8 mouse cellular contexts compared by ENCODE assay signal in the genomic region with DNA sequence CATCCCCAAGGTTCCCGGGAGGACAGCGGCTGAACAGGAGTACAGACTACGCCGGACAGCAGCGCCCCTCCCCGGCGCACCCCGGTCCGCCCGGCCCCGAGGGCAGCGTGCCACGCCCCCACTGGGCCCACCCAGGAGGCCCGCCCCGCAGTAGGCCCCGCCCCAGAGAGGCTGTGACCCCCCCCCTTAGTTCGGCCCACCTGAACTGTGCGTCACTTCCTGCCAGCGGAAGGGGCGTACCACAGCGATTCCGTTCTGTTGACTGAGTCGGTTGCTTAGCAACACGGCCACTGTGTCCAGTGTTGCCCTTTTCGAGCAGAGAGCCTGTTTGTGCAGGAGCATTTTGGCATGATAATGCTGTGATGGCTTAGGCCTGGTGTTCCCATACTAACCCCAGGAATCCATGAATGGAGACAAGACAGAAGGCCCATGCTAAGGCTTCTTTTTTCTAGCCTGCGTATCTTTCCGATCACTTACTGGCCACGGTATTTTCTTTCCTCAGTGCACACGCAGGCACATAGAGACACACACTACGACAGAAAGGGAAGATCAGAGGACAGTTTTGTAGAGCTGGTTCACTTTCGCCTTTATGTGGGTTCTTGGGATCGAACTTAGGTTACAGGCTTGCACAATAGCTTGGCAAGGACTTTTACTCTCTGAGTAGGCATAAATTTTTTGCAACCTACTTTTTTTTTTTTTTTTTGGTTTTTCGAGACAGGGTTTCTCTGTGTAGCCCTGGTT. TPM values are rescaled to one million over a fixed set of nuclear protein-coding genes. Genes with fewer than 3 reads are reported as not detected.
DNase-seq lines count a peak whose midpoint lies in the region; ATAC-seq and TF ChIP-seq lines count a peak whose summit lies in the region.

TSS of gene Fam234a (minus strand) at position 142 of the 741 bp plus-strand sequence.

- no peaks in the 10 kb centered on the region for H3K9me3 ChIP-seq in neural tube, embryonic 15.5 days (replicated peaks)

- no peaks in the 10 kb centered on the region for H3K36me3 ChIP-seq in neural tube, embryonic 15.5 days

- peak within 1 kb of the TSS; percentile 78 for H3K9ac ChIP-seq in neural tube, embryonic 15.5 days (replicated peaks)

- peak; percentile 98 for DNase-seq in MN1 (ENCODE audit: low spot score)
- peak; percentile 89 for DNase-seq in cerebellum, adult 8-10 months
- DNase-seq in forelimb bud, embryonic 11.5 days (ENCODE audit: low read depth, low spot score) = peak; percentile 96
- peak; percentile 96 for DNase-seq in heart, postnatal 4 days
- DNase-seq in layer of hippocampus, adult 2 months (ENCODE audit: low spot score in 2 of 2) = peak; percentile 90 to 93
- DNase-seq in lung, adult 2 months = peak; percentile 90
- peak; percentile 95 for DNase-seq in testis, postnatal 14 days (ENCODE audit: low spot score)

- H3K4me2 ChIP-seq in neural tube, embryonic 15.5 days = peak within 1 kb of the TSS; percentile 80

- no peaks in the 10 kb centered on the region for H3K4me1 ChIP-seq in lung, adult 2 months (ENCODE audit: control insufficient read depth, insufficient read depth, low read length)
- peaks cover 21% of the 10 kb centered on the region for H3K4me1 ChIP-seq in neural tube, embryonic 15.5 days

- WGBS in lung, adult 2 months = 4% methylated on average over 32 of the region's 33 CpGs
- 9% methylated on average over 24 of the region's 33 CpGs for WGBS in neural tube, embryonic 15.5 days

- TF ChIP-seq CTCF in layer of hippocampus, adult 2 months (conservative IDR thresholded peaks at IDR 0.05) = 0 out of 2 replicates have a peak, but pooled peaks have one; percentile 29
- TF ChIP-seq CTCF in lung, adult 2 months (IDR thresholded peaks at IDR 0.05; ENCODE audit: insufficient read depth, low read length) = no peak

- H3K4me3 ChIP-seq in layer of hippocampus, adult 2 months = peak within 1 kb of the TSS; percentile 89
- H3K4me3 ChIP-seq in lung, adult 2 months (replicated peaks; ENCODE audit: extremely low read depth, low read depth, low read length) = peak within 1 kb of the TSS; percentile 83
- peak within 1 kb of the TSS; percentile 75 for H3K4me3 ChIP-seq in neural tube, embryonic 15.5 days (replicated peaks)

- ATAC-seq in neural tube, embryonic 15.5 days (ENCODE audit: low FRiP score) = peak; percentile 97

- H3K27me3 ChIP-seq in neural tube, embryonic 15.5 days (replicated peaks) = peaks cover 4% of the 10 kb centered on the region

- TF ChIP-seq POLR2A in lung, adult 2 months (IDR thresholded peaks at IDR 0.05; ENCODE audit: borderline replicate concordance, extremely low read depth, low read depth, low read length) = peak; percentile 57; the same call in 1 of the 2 replicates

- H3K27ac ChIP-seq in layer of hippocampus, adult 2 months = peak within 1 kb of the TSS; percentile 95
- H3K27ac ChIP-seq in neural tube, embryonic 15.5 days (replicated peaks) = peak within 1 kb of the TSS; percentile 81

RNA-seq across cellular contexts. Expression of gene Fam234a, which starts in this region (rescaled TPM):
- total RNA-seq in heart, postnatal 4 days (2021) = 10 to 100 TPM; 71.2 to 73.2 TPM
- total RNA-seq in layer of hippocampus, adult 2 months (2021) = 10 to 100 TPM; 18.8 to 21.0 TPM
- 60.4 and 76.1 TPM in 2 replicates for polyA plus RNA-seq in lung, adult 2 months (2012; rRNA removed)
- 32.7 and 35.1 TPM in 2 replicates for polyA plus RNA-seq in neural tube, embryonic 15.5 days (2015; fragmentation: Nextera tagmentation; extraction: Ambion mirVana)

Comparison
In these comparisons a context has a peak if more than half of its experiments do, and no peak if none do; other contexts are left out.
1. Peak in every context shown above with its lines: DNase-seq, ATAC-seq, H3K4me3 ChIP-seq and H3K27ac ChIP-seq.